Comparison of ENCODE assay signal across 17 mouse cellular contexts in the genomic region with DNA sequence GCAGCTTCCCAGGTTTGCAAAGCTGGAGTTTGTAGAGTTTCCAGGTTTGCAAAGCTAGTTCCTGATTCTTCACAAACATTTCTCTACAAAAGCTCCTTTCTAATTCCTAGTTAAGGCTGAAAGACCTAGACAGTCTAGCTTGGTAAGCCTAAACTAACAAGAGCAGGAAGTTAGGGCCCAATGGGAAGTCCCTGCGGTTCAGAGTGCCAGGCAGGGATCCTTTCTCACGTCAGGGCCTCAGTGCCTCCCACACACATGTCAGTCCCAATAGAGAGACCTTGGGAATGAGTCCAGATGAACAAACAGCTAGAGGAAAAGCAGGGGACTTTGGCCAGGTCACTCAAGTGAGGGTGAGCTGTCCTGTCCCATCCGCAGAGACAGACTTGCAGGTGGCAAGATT. TPM values are rescaled to one million over a fixed set of nuclear protein-coding genes. Genes with fewer than 3 reads are reported as not detected.
DNase-seq lines count a peak whose midpoint lies in the region; ATAC-seq and TF ChIP-seq lines count a peak whose summit lies in the region.
"Had no signal": no experiment of that assay in that cellular context is flagged by ENCODE, and none has a peak within 500 bp of the region (broad histone marks: within the 10 kb centered on the region; RNA-seq: fewer than 3 reads in every experiment).

No protein-coding gene starts in this region.

- ATAC-seq in kidney, embryonic 15.5 days (replicated peaks; ENCODE audit: low FRiP score) = no peak
- no peak for ATAC-seq in cerebellum, adult (ENCODE audit: insufficient number of reproducible peaks, low FRiP score, low TSS enrichment)

- H3K36me3 ChIP-seq in kidney, embryonic 15.5 days = no peaks in the 10 kb centered on the region
- H3K36me3 ChIP-seq in CH12.LX (replicated peaks in 1 of 2; ENCODE audit: control insufficient read depth in 1 of 2, insufficient read depth in 1 of 2, low read length in 1 of 2) = no peaks in the 10 kb centered on the region
- no peaks in the 10 kb centered on the region for H3K36me3 ChIP-seq in megakaryocyte, embryonic 14.5 days (replicated peaks; ENCODE audit: low read length)
- H3K36me3 ChIP-seq: embryonic facial prominence, embryonic 15.5 days; heart, embryonic 13.5 days; limb, embryonic 13.5 days; midbrain, embryonic 12.5 days had no signal

- no peaks in the 10 kb centered on the region for H3K9me3 ChIP-seq in kidney, embryonic 15.5 days (replicated peaks)
- no peaks in the 10 kb centered on the region for H3K9me3 ChIP-seq in CH12.LX (replicated peaks; ENCODE audit: low read length)
- H3K9me3 ChIP-seq in megakaryocyte, embryonic 14.5 days = no peaks in the 10 kb centered on the region
- H3K9me3 ChIP-seq: embryonic facial prominence, embryonic 15.5 days; heart, embryonic 13.5 days; limb, embryonic 13.5 days; midbrain, embryonic 12.5 days had no signal

- TF ChIP-seq RAD21 in CH12.LX (IDR thresholded peaks at IDR 0.05; ENCODE audit: low read depth, low read length) = no peak

- H3K4me2 ChIP-seq in kidney, embryonic 15.5 days = no peak overlapping the region
- H3K4me2 ChIP-seq in CH12.LX (ENCODE audit: insufficient read depth, low read depth, poor library complexity, severe bottlenecking) = no peak overlapping the region
- H3K4me2 ChIP-seq: embryonic facial prominence, embryonic 15.5 days; heart, embryonic 13.5 days; limb, embryonic 13.5 days; midbrain, embryonic 12.5 days had no signal

- no peak for TF ChIP-seq CTCF in CH12.LX (conservative IDR thresholded peaks at IDR 0.05 in 1 of 2, IDR thresholded peaks at IDR 0.05 in 1 of 2; ENCODE audit: low read depth in 2 of 2, low read length in 2 of 2)

- in situ Hi-C loops in CH12.LX (cut with MboI; ENCODE audit: low pct_ligation_motif_present, low pct_unique_long_range_greater_than_20kb, low sequenced_read_pairs) = no loop called here

- H3K27ac ChIP-seq in kidney, embryonic 15.5 days = no peak overlapping the region
- H3K27ac ChIP-seq in CH12.LX (ENCODE audit: insufficient read depth, low read depth) = no peak overlapping the region
- H3K27ac ChIP-seq: embryonic facial prominence, embryonic 15.5 days; heart, embryonic 13.5 days; limb, embryonic 13.5 days; midbrain, embryonic 12.5 days had no signal

- 0 out of 2 replicates have a peak, but pooled peaks have one; percentile 12 for TF ChIP-seq EP300 in CH12.LX (IDR thresholded peaks at IDR 0.05; ENCODE audit: low read length)

- no peaks in the 10 kb centered on the region for H3K27me3 ChIP-seq in kidney, embryonic 15.5 days
- H3K27me3 ChIP-seq in CH12.LX (replicated peaks) = no peaks in the 10 kb centered on the region
- no peaks in the 10 kb centered on the region for H3K27me3 ChIP-seq in megakaryocyte, embryonic 14.5 days (replicated peaks)
- H3K27me3 ChIP-seq: embryonic facial prominence, embryonic 15.5 days; heart, embryonic 13.5 days; limb, embryonic 13.5 days; midbrain, embryonic 12.5 days had no signal

- DNase-seq in kidney, adult 11 months = peak; percentile 13
- DNase-seq in CH12.LX (ENCODE audit: extremely low read depth) = no peak
- peak; percentile 36 for DNase-seq in induced T-regulatory cell, adult 2 months (ENCODE audit: low read depth)
- DNase-seq in left cerebral cortex, adult 11 months (ENCODE audit: low spot score) = no peak
- DNase-seq in embryo, embryonic 9.5 days (ENCODE audit: extremely low spot score) = no peak
- DNase-seq: cerebellum, adult 9-10 months had no signal

- no peak for TF ChIP-seq POLR2A in CH12.LX (IDR thresholded peaks at IDR 0.05; ENCODE audit: low read depth, low read length)

- peaks cover 13% of the 10 kb centered on the region; the same call in 1 of the 2 replicates for H3K4me1 ChIP-seq in kidney, embryonic 15.5 days
- H3K4me1 ChIP-seq in CH12.LX (ENCODE audit: control insufficient read depth in 1 of 2, insufficient read depth in 2 of 2) = peaks cover 2 to 29% of the 10 kb centered on the region in 2 experiments; a peak in 2 of 4 replicates
- peaks cover 28% of the 10 kb centered on the region for H3K4me1 ChIP-seq in megakaryocyte, embryonic 14.5 days
- H3K4me1 ChIP-seq: embryonic facial prominence, embryonic 15.5 days; midbrain, embryonic 12.5 days had no signal

- no peaks in the 10 kb centered on the region for H3K79me2 ChIP-seq in CH12.LX (replicated peaks; ENCODE audit: control insufficient read depth, extremely low read depth, insufficient read depth, poor library complexity, severe bottlenecking)

- H3K9ac ChIP-seq in kidney, embryonic 15.5 days = no peak overlapping the region
- H3K9ac ChIP-seq in CH12.LX (ENCODE audit: insufficient read depth, low read depth) = no peak overlapping the region
- H3K9ac ChIP-seq: embryonic facial prominence, embryonic 15.5 days; heart, embryonic 13.5 days; limb, embryonic 13.5 days; midbrain, embryonic 12.5 days had no signal

- WGBS in kidney, embryonic 15.5 days = 34% methylated on average over 3 of the region's 3 CpGs

- H3K4me3 ChIP-seq in kidney, embryonic 15.5 days (replicated peaks) = no peak overlapping the region
- H3K4me3 ChIP-seq in CH12.LX (replicated peaks in 1 of 3; ENCODE audit: low read depth in 2 of 3, low read length in 2 of 3, poor library complexity in 1 of 3) = no peak overlapping the region
- H3K4me3 ChIP-seq in megakaryocyte, embryonic 14.5 days (replicated peaks) = peak overlapping the region; percentile 34
- H3K4me3 ChIP-seq: embryonic facial prominence, embryonic 15.5 days; heart, embryonic 13.5 days; limb, embryonic 13.5 days; midbrain, embryonic 12.5 days had no signal

- dilution Hi-C loops in CH12.LX (cut with MboI; ENCODE audit: extremely low pct_ligation_motif_present, extremely low pct_unique_long_range_greater_than_20kb, low sequenced_read_pairs) = no loop called here

TF ChIP-seq in CH12.LX, 34 proteins besides CTCF, POLR2A, EP300 and RAD21:
- TF ChIP-seq NRF1 (IDR thresholded peaks at IDR 0.05; ENCODE audit: low read depth, low read length) (no peak), ZNF384 (IDR thresholded peaks at IDR 0.05; ENCODE audit: low read depth, low read length) (no peak), ETS1 (conservative IDR thresholded peaks at IDR 0.05; ENCODE audit: low read depth, low read length) (no peak), NELFE (IDR thresholded peaks at IDR 0.05; ENCODE audit: low read depth, low read length) (no peak), RCOR1 (conservative IDR thresholded peaks at IDR 0.05; ENCODE audit: low read depth, low read length) (no peak), ZC3H11A (IDR thresholded peaks at IDR 0.05; ENCODE audit: low read depth, low read length) (no peak), MEF2A (IDR thresholded peaks at IDR 0.05; ENCODE audit: borderline replicate concordance, low read depth, low read length) (no peak), ZKSCAN1 (IDR thresholded peaks at IDR 0.05; ENCODE audit: borderline replicate concordance, low read depth, low read length) (no peak), JUND (conservative IDR thresholded peaks at IDR 0.05; ENCODE audit: low read depth, low read length) (no peak), MAFK (IDR thresholded peaks at IDR 0.05; ENCODE audit: insufficient replicate concordance, low read length) (no peak), GABPA (IDR thresholded peaks at IDR 0.05; ENCODE audit: insufficient replicate concordance, low read depth, low read length) (no peak), MYC (IDR thresholded peaks at IDR 0.05; ENCODE audit: low read depth, low read length) (no peak), CHD1 (IDR thresholded peaks at IDR 0.05; ENCODE audit: low read depth, low read length) (no peak), SMC3 (IDR thresholded peaks at IDR 0.05; ENCODE audit: low read depth, low read length) (no peak), UBTF (IDR thresholded peaks at IDR 0.05; ENCODE audit: low read depth, low read length) (no peak), MAZ (IDR thresholded peaks at IDR 0.05; ENCODE audit: low read depth, low read length) (no peak), TBP (conservative IDR thresholded peaks at IDR 0.05; ENCODE audit: low read depth, low read length) (no peak), USF2 (conservative IDR thresholded peaks at IDR 0.05; ENCODE audit: low read depth, low read length) (no peak)

RNA-seq across cellular contexts. Expression of gene Il1rn, which starts 1.3 kb away (rescaled TPM):
- 0.84 and 1.6 TPM in 2 replicates for polyA plus RNA-seq in kidney, embryonic 15.5 days (2015; fragmentation: Nextera tagmentation; extraction: Ambion mirVana)
- 0.21 and 0.98 TPM in 2 replicates for total RNA-seq in CH12.LX (2012; rRNA removed)
- total RNA-seq in CH12.LX (2014; rRNA removed) = 0.54 and 0.71 TPM in 2 replicates
- polyA plus RNA-seq in CH12.LX (2012; ENCODE audit: insufficient read length, low read depth) = 0.37 and 0.44 TPM in 2 replicates
- 0.07 TPM in 1 of 2 replicates, not detected in the other for polyA plus RNA-seq in megakaryocyte, embryonic 14.5 days (2012; ENCODE audit: insufficient read depth, low replicate concordance)
- polyA plus RNA-seq: midbrain, embryonic 12.5 days; neural tube, embryonic 14.5 days had no signal

RNA-seq across cellular contexts. Expression of gene Psd4, which starts 32.0 kb away (rescaled TPM):
- polyA plus RNA-seq in kidney, embryonic 15.5 days (2015; fragmentation: Nextera tagmentation; extraction: Ambion mirVana) = 2.2 and 2.3 TPM in 2 replicates
- total RNA-seq in CH12.LX (2012; rRNA removed) (55.0 and 60.4 TPM in 2 replicates), CH12.LX (2014; rRNA removed) (53.0 and 54.8 TPM in 2 replicates)
- polyA plus RNA-seq in CH12.LX (2012; ENCODE audit: insufficient read length, low read depth) = 62.6 and 66.8 TPM in 2 replicates
- polyA plus RNA-seq in megakaryocyte, embryonic 14.5 days (2012; ENCODE audit: insufficient read depth, low replicate concordance) = 20.0 and 21.3 TPM in 2 replicates

RNA-seq across cellular contexts. Expression of gene Il1f10, which starts 44.3 kb away (rescaled TPM):
- not detected in 2 replicates for polyA plus RNA-seq in kidney, embryonic 15.5 days (2015; fragmentation: Nextera tagmentation; extraction: Ambion mirVana)
- total RNA-seq in CH12.LX (2012; rRNA removed) (not detected in 2 replicates), CH12.LX (2014; rRNA removed) (not detected in 2 replicates)
- polyA plus RNA-seq in CH12.LX (2012; ENCODE audit: insufficient read length, low read depth) = not detected in 2 replicates
- not detected in 2 replicates for polyA plus RNA-seq in megakaryocyte, embryonic 14.5 days (2012; ENCODE audit: insufficient read depth, low replicate concordance)
- polyA plus RNA-seq: C2C12; heart, embryonic 13.5 days; large intestine, adult 2 months; limb, embryonic 13.5 days; midbrain, embryonic 12.5 days; neural tube, embryonic 14.5 days; spleen, adult 2 months had no signal

RNA-seq across cellular contexts. Expression of gene Il1f5, which starts 58.6 kb away (rescaled TPM):
- polyA plus RNA-seq in kidney, embryonic 15.5 days (2015; fragmentation: Nextera tagmentation; extraction: Ambion mirVana) = 0.12 and 0.23 TPM in 2 replicates
- total RNA-seq in CH12.LX (2012; rRNA removed) (not detected in 2 replicates), CH12.LX (2014; rRNA removed) (not detected in 2 replicates)
- not detected in 2 replicates for polyA plus RNA-seq in CH12.LX (2012; ENCODE audit: insufficient read length, low read depth)
- polyA plus RNA-seq in megakaryocyte, embryonic 14.5 days (2012; ENCODE audit: insufficient read depth, low replicate concordance) = not detected in 2 replicates
- polyA plus RNA-seq: C2C12; heart, embryonic 13.5 days; large intestine, adult 2 months; midbrain, embryonic 12.5 days; neural tube, embryonic 14.5 days; spleen, adult 2 months had no signal

Comparison
In these comparisons a context has a peak if more than half of its experiments do, and no peak if none do; other contexts are left out.
1. DNase-seq: peak in kidney, adult 11 months (single experiment) and induced T-regulatory cell, adult 2 months (single experiment); none in CH12.LX (single experiment), left cerebral cortex, adult 11 months (single experiment) and embryo, embryonic 9.5 days (single experiment).